Mouse (Mus musculus) heart, embryonic 10.5 days (tissue): Measurements from ENCODE around the gene Rbm28. TPM values are rescaled to one million over a fixed set of nuclear protein-coding genes. Genes with fewer than 3 reads are reported as not detected.

ENCODE experiments used
- DNase-seq: peaks from one replicate; pipeline ENCODE4 v3.0.0-alpha.2; 2017; ENCODE audit warnings: low spot score
- H3K27ac ChIP-seq: fragments of 300-500 bp; sonication (generic); 2 replicates; pipeline ENCODE4 v1.5.1; 2016; ENCODE audit warnings: mild to moderate bottlenecking
- H3K27me3 ChIP-seq: fragments of 300-500 bp; sonication (generic); 2 replicates; pipeline ENCODE4 v1.6.1; 2016; ENCODE audit warnings: mild to moderate bottlenecking; ENCODE audit not compliant: poor library complexity, insufficient read depth, severe bottlenecking
- H3K36me3 ChIP-seq: fragments of 300-500 bp; sonication (generic); 2 replicates; pipeline ENCODE4 v1.6.1; 2016; ENCODE audit warnings: mild to moderate bottlenecking, moderate library complexity
- H3K4me1 ChIP-seq: fragments of 300-500 bp; sonication (generic); 2 replicates; pipeline ENCODE4 v1.6.1; 2016; ENCODE audit warnings: mild to moderate bottlenecking
- H3K4me3 ChIP-seq: fragments of 300-500 bp; sonication (generic); 2 replicates; pipeline ENCODE4 v1.5.1; 2016; ENCODE audit warnings: mild to moderate bottlenecking, moderate library complexity
- H3K9me3 ChIP-seq: fragments of 300-500 bp; sonication (generic); 2 replicates; pipeline ENCODE4 v1.6.1; 2016; ENCODE audit warnings: mild to moderate bottlenecking, moderate library complexity
- WGBS: fragments of 180-500 bp; shearing (Covaris S2); methylation state at CpG from one replicate; pipeline ENCODE4 v1.1.7; 2016; 5-methylcytosine and 5-hydroxymethylcytosine counted together
- polyA plus RNA-seq: library from polyadenylated mRNA; unstranded; fragments of >200 nt; fragmentation: Nextera tagmentation; extraction: Ambion mirVana; gene quantifications from 2 replicates; pipeline ENCODE4 v1.2.1, GENCODE M21; 2016

Gene Rbm28
- polyA plus RNA-seq, 1 experiment from 2014 or later, result 44.4 TPM

DNA sequence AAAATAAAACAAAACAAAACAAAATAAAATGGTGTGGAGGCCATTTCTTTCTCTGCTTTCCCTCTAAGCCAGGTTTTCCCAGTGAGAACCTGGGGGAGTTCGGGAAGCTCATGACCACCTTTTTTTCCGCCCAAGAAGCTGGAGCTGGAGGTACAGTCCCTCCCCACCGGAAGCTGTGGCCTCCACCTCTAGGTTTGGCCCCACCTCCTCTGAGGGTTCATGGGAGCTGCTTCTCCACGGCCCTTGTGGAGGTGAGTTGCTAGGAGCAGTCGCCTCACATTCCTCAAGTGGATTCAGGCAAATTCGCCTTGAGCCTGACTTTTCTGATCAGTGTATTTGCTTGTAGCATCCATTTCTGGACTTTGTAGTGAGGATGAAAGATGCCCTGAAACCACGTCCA is 49.0 kb downstream of the Rbm28 start:
- Histone ChIP-seq H3K27ac (no peak overlapping the region), H3K4me3 (no peak overlapping the region), H3K27me3 (no peaks in the 10 kb centered on the region), H3K9me3 (peaks cover 13% of the 10 kb centered on the region), H3K36me3 (no peaks in the 10 kb centered on the region), H3K4me1 (no peaks in the 10 kb centered on the region)
- WGBS, result 55% methylated on average over 7 of the region's 7 CpGs
- DNase-seq, result no peak

GRCm38 (mm10) chr6:29111501-29111900 is 53.3 kb downstream of the Rbm28 start:
- Histone ChIP-seq H3K27me3 (no peaks in the 10 kb centered on the region), H3K9me3 (peaks cover 13% of the 10 kb centered on the region), H3K4me1 (no peaks in the 10 kb centered on the region), H3K36me3 (no peaks in the 10 kb centered on the region), H3K4me3 (no peak overlapping the region), H3K27ac (no peak overlapping the region)
- DNase-seq, result no peak
- WGBS, result 84% methylated on average over 4 of the region's 4 CpGs

DNA sequence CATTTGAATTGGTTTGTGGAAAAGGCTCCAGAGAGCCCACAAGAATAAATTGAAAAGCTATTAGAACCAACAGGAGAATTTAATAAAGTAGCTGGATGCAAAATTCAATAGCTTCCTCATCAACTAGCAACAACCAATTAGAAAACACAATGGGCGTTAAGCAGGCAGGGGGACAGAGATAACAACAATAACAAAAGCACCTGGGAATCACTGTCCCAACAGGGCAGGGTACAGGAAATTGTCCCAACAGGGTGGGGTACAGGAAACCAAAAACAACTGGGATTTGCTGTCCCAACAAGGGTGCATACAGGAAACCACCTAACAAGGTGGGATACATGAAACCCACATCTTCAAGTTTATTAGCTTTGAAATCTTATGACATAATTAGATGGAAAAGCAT is 56.4 kb downstream of the Rbm28 start:
- H3K4me3 ChIP-seq, result no peak overlapping the region
- 63% methylated on average over 1 of the region's 1 CpGs for WGBS
- no peak for DNase-seq

GRCm38 (mm10) chr6:29101248-29101864 is 63.5 kb downstream of the Rbm28 start:
- H3K4me3 ChIP-seq, result no peak overlapping the region
- no peaks in the 10 kb centered on the region for H3K27me3 ChIP-seq
- no peaks in the 10 kb centered on the region for H3K36me3 ChIP-seq
- DNase-seq, result no peak
- no peaks in the 10 kb centered on the region for H3K9me3 ChIP-seq
- no peaks in the 10 kb centered on the region for H3K4me1 ChIP-seq
- WGBS, result 85% methylated on average over 9 of the region's 9 CpGs
- H3K27ac ChIP-seq, result no peak overlapping the region

More for the DNA sequence above, 56.4 kb downstream of the Rbm28 start:
- no peaks in the 10 kb centered on the region for H3K27me3 ChIP-seq
- H3K4me1 ChIP-seq, result no peaks in the 10 kb centered on the region
- H3K36me3 ChIP-seq, result no peaks in the 10 kb centered on the region
- peaks cover 13% of the 10 kb centered on the region for H3K9me3 ChIP-seq
- H3K27ac ChIP-seq, result no peak overlapping the region

- Histone ChIP-seq H3K27me3 (no peaks in the 10 kb centered on the region), H3K4me3 (no peak overlapping the region), H3K4me1 (no peaks in the 10 kb centered on the region), H3K36me3 (no peaks in the 10 kb centered on the region), H3K9me3 (0 out of 2 replicates have a peak, but pooled peaks cover 2% of the 10 kb centered on the region), H3K27ac (no peak overlapping the region; the same call in 1 of the 2 replicates)
- no peak for DNase-seq
- WGBS, result 21% methylated on average over 3 of the region's 3 CpGs
Measured at GRCm38 (mm10) chr6:29100423-29100822, 64.4 kb downstream of the Rbm28 start.

- 0 out of 2 replicates have a peak, but pooled peaks cover 2% of the 10 kb centered on the region for H3K9me3 ChIP-seq
- H3K27ac ChIP-seq, result no peak overlapping the region
- no peaks in the 10 kb centered on the region for H3K4me1 ChIP-seq
- 75% methylated on average over 14 of the region's 14 CpGs for WGBS
- H3K36me3 ChIP-seq, result no peaks in the 10 kb centered on the region
- no peak overlapping the region for H3K4me3 ChIP-seq
- no peaks in the 10 kb centered on the region for H3K27me3 ChIP-seq
- no peak for DNase-seq
Measured at GRCm38 (mm10) chr6:29099536-29100170, 65.2 kb downstream of the Rbm28 start.

- no peak for DNase-seq
- Histone ChIP-seq H3K27me3 (no peaks in the 10 kb centered on the region), H3K27ac (no peak overlapping the region), H3K9me3 (0 out of 2 replicates have a peak, but pooled peaks cover 2% of the 10 kb centered on the region), H3K4me1 (no peaks in the 10 kb centered on the region), H3K36me3 (no peaks in the 10 kb centered on the region), H3K4me3 (no peak overlapping the region)
- WGBS, result 56% methylated on average over 11 of the region's 11 CpGs
Measured at GRCm38 (mm10) chr6:29092904-29093303, 71.9 kb downstream of the Rbm28 start.

DNA sequence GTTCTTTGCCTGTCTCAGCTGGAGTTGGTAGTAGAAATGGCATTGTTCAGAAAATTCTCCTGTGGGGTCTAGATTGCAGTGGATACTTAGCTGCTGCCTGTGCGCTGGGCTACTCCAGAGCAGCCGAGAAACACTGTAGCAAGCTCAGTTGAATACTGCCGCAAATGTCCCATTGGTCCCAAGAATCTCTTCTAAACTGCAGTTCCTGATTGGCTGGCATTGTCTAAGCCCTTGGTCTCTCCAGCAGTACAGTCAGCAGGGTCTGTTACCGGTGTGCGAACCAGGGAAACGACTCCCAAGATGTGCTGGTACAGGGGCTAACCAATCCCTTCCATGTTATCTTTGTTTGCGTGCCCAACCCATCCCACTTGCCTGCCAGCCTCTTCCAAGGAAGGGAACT is 72.6 kb downstream of the Rbm28 start:
- Histone ChIP-seq H3K36me3 (no peaks in the 10 kb centered on the region), H3K4me1 (no peaks in the 10 kb centered on the region), H3K4me3 (no peak overlapping the region), H3K27ac (no peak overlapping the region), H3K9me3 (0 out of 2 replicates have a peak, but pooled peaks cover 2% of the 10 kb centered on the region), H3K27me3 (no peaks in the 10 kb centered on the region)
- no peak for DNase-seq
- WGBS, result 77% methylated on average over 7 of the region's 7 CpGs

- 67% methylated on average over 7 of the region's 7 CpGs for WGBS
- H3K36me3 ChIP-seq, result no peaks in the 10 kb centered on the region
- DNase-seq, result no peak
- no peaks in the 10 kb centered on the region for H3K27me3 ChIP-seq
- H3K9me3 ChIP-seq, result no peaks in the 10 kb centered on the region
- no peak overlapping the region for H3K4me3 ChIP-seq
- no peak overlapping the region for H3K27ac ChIP-seq
- H3K4me1 ChIP-seq, result peaks cover 1% of the 10 kb centered on the region; the same call in 1 of the 2 replicates
Measured at GRCm38 (mm10) chr6:29087921-29088709, 76.7 kb downstream of the Rbm28 start.

DNA sequence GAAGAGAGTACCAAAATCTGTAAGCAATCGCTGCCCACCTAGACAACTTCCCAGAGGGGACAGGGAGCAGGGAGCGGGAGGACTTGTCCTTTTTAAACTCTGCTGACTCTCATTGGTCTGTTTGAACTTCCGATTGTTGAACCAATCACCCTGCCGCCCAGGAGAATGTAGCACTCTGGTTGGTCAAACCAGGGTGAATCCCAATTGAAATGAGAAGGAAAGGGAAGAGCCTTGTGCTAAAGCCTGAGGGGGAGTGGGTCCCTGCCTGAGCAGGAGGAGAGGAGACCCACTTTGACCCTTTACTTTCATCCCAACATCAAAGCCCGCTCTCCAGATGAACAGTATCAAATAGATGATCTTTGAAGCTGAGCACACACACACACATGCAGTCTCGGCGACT is 80.4 kb downstream of the Rbm28 start:
- no peak overlapping the region for H3K27ac ChIP-seq
- H3K4me3 ChIP-seq, result no peak overlapping the region
- H3K27me3 ChIP-seq, result peaks cover 5% of the 10 kb centered on the region; the same call in 1 of the 2 replicates
- 63% methylated on average over 7 of the region's 7 CpGs for WGBS
- no peaks in the 10 kb centered on the region for H3K36me3 ChIP-seq
- DNase-seq, result no peak
- H3K4me1 ChIP-seq, result peaks cover 3% of the 10 kb centered on the region; the same call in 1 of the 2 replicates
- no peaks in the 10 kb centered on the region for H3K9me3 ChIP-seq

GRCm38 (mm10) chr6:29082776-29083354 is 81.9 kb downstream of the Rbm28 start:
- Histone ChIP-seq H3K4me1 (peaks cover 3% of the 10 kb centered on the region; the same call in 1 of the 2 replicates), H3K9me3 (no peaks in the 10 kb centered on the region), H3K27me3 (peaks cover 9% of the 10 kb centered on the region; the same call in 1 of the 2 replicates), H3K4me3 (no peak overlapping the region), H3K36me3 (no peaks in the 10 kb centered on the region), H3K27ac (no peak overlapping the region)
- DNase-seq, result no peak
- WGBS, result 40% methylated on average over 9 of the region's 9 CpGs

GRCm38 (mm10) chr6:29081826-29082363 is 82.9 kb downstream of the Rbm28 start:
- H3K4me1 ChIP-seq, result peaks cover 3% of the 10 kb centered on the region; the same call in 1 of the 2 replicates
- H3K9me3 ChIP-seq, result no peaks in the 10 kb centered on the region
- 79% methylated on average over 10 of the region's 10 CpGs for WGBS
- H3K36me3 ChIP-seq, result no peaks in the 10 kb centered on the region
- no peak overlapping the region for H3K27ac ChIP-seq
- no peak overlapping the region for H3K4me3 ChIP-seq
- DNase-seq, result no peak
- H3K27me3 ChIP-seq, result peaks cover 9% of the 10 kb centered on the region; the same call in 1 of the 2 replicates
